8 mouse cellular contexts compared by ENCODE assay signal in the genomic region with DNA sequence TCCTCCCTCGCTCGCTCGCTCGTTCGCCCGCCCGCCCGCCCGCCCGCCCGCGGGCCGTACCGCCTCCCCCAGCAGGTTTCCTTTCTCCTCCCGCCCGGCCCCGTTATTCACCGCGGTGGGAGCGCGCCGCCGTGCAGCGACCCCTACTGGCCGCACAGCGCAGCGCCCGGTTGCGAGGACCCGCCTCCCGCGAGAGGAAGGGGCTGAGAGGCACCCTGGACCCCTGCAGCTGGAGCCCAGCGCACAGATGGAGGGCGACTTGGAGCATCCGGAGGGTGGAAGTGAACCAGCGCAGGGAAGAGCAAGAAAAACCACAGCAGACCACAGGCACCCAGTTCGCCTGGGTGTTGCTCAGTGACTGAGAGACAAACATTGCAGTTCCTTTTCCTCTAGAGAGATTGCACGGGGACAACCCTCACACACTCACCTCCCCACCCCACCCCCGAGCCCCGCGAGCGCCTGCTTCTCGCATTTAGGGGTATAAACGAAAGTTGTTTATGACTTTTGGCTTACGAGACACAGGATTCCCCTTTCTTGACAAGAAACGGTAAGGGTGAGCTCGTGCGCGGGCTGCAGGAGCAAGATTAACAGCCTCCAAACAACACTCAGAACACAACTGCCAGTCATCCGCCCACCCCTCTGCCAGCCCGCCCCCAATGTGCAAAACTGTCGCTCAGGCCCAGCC. TPM values are rescaled to one million over a fixed set of nuclear protein-coding genes. Genes with fewer than 3 reads are reported as not detected.
DNase-seq lines count a peak whose midpoint lies in the region; TF ChIP-seq lines count a peak whose summit lies in the region.

No protein-coding gene starts in this region.

- peak; percentile 47 for TF ChIP-seq CTCF in cortical plate, adult 2 months (IDR thresholded peaks at IDR 0.05; ENCODE audit: extremely low read depth, insufficient read depth, low read length)

- H3K4me3 ChIP-seq in cortical plate, adult 2 months (ENCODE audit: insufficient read depth, low read length), result peak overlapping the region; percentile 53
- peak overlapping the region; percentile 88 for H3K4me3 ChIP-seq in midbrain, embryonic 10.5 days

- no peaks in the 10 kb centered on the region for H3K9me3 ChIP-seq in midbrain, embryonic 10.5 days (replicated peaks)

- TF ChIP-seq POLR2A in cortical plate, adult 2 months (IDR thresholded peaks at IDR 0.05; ENCODE audit: extremely low read depth, insufficient read depth, low read length), result no peak

- no peak overlapping the region for H3K27ac ChIP-seq in cortical plate, adult 2 months (ENCODE audit: insufficient read depth, low read length)
- H3K27ac ChIP-seq in midbrain, embryonic 10.5 days (replicated peaks), result peak overlapping the region; percentile 97

- intact Hi-C loops in left cerebral cortex, postnatal 4 days (cut with DNase I), result loop anchor here (5.0 kb wide), 1 partner anchor 155 kb away; no protein-coding TSS in a partner anchor

- H3K27me3 ChIP-seq in midbrain, embryonic 10.5 days (ENCODE audit: low read depth, poor library complexity, severe bottlenecking), result no peaks in the 10 kb centered on the region

- peak; percentile 91 for DNase-seq in adrenal gland, adult 2 months
- peak; percentile 87 for DNase-seq in gastrocnemius, postnatal 10 days
- peak; percentile 37 for DNase-seq in hindlimb bud, embryonic 11.5 days (ENCODE audit: extremely low spot score, low read depth, low spot score)
- DNase-seq in left cerebral cortex, postnatal 4 days, result peak; percentile 85
- DNase-seq in midbrain, embryonic 10.5 days (ENCODE audit: low spot score), result peak; percentile 94
- peak; percentile 84 for DNase-seq in right cerebral cortex, postnatal 4 days
- peak; percentile 88 for DNase-seq in yolk sac, embryonic 10.5 days (ENCODE audit: low spot score)

- under 1% methylated on average over 50 of the region's 52 CpGs for WGBS in midbrain, embryonic 10.5 days

- H3K4me1 ChIP-seq in cortical plate, adult 2 months (ENCODE audit: control insufficient read depth, insufficient read depth, low read length), result no peaks in the 10 kb centered on the region
- peaks cover 38% of the 10 kb centered on the region for H3K4me1 ChIP-seq in midbrain, embryonic 10.5 days

- H3K36me3 ChIP-seq in midbrain, embryonic 10.5 days, result no peaks in the 10 kb centered on the region

RNA-seq across cellular contexts. Expression of a gene that starts 0.3 kb away (rescaled TPM):
- 100 to 1,000 TPM; 107 to 186 TPM for total RNA-seq in adrenal gland, adult 2 months (2021)
- 9.0 and 9.5 TPM in 2 replicates for polyA plus RNA-seq in adrenal gland, adult 2 months (2012; rRNA removed)
- polyA plus RNA-seq in cortical plate, adult 2 months (2012; rRNA removed), result 8.9 and 13.3 TPM in 2 replicates
- total RNA-seq in gastrocnemius, postnatal 10 days (2021), result 1 to 10 TPM; 3.8 to 4.9 TPM
- total RNA-seq in left cerebral cortex, postnatal 4 days (2021), result 1 to 10 TPM; 6.6 to 7.1 TPM
- polyA plus RNA-seq in midbrain, embryonic 10.5 days (2016; fragmentation: Nextera tagmentation; extraction: Ambion mirVana), result 13.9 and 15.9 TPM in 2 replicates

Comparison
In these comparisons a context has a peak if more than half of its experiments do, and no peak if none do; other contexts are left out.
1. DNase-seq: peak in every context shown above with its lines; median percentile 94 in midbrain, embryonic 10.5 days; 91 in adrenal gland, adult 2 months; 88 in yolk sac, embryonic 10.5 days; 87 in gastrocnemius, postnatal 10 days; 85 in left cerebral cortex, postnatal 4 days; 84 in right cerebral cortex, postnatal 4 days; 37 in hindlimb bud, embryonic 11.5 days.
2. RNA of a gene that starts 0.3 kb away (total RNA-seq): 107 to 186 TPM in adrenal gland, adult 2 months; 6.6 to 7.1 TPM in left cerebral cortex, postnatal 4 days and 3.8 to 4.9 TPM in gastrocnemius, postnatal 10 days; every median in the first group is over 10 times any median in the second.